Mouse (Mus musculus): Measurements from ENCODE around the gene Tbc1d22a. TPM values are rescaled to one million over a fixed set of nuclear protein-coding genes. Genes with fewer than 3 reads are reported as not detected.
A peak's percentile ranks its signal among the peaks of the same experiment; 100 is the strongest.

Tbc1d22a gene
- polyA plus RNA-seq, 1 experiment from 2014 or later: 13.8 TPM

- ATAC-seq (ENCODE audit: low FRiP score): no peak
- Histone ChIP-seq H3K27me3 (no peaks in the 10 kb centered on the region), H3K9me3 (replicated peaks) (peaks cover 3% of the 10 kb centered on the region; the same call in 1 of the 2 replicates), H3K4me3 (no peak overlapping the region), H3K27ac (no peak overlapping the region), H3K9ac (no peak overlapping the region), H3K36me3 (no peaks in the 10 kb centered on the region), H3K4me1 (peaks cover 31% of the 10 kb centered on the region), H3K4me2 (replicated peaks) (no peak overlapping the region)
- 62% methylated on average over 11 of the region's 11 CpGs for WGBS
These were observed 259.2 kb downstream of the Tbc1d22a start for GRCm38 (mm10) chr15:86473473-86473872.

DNA sequence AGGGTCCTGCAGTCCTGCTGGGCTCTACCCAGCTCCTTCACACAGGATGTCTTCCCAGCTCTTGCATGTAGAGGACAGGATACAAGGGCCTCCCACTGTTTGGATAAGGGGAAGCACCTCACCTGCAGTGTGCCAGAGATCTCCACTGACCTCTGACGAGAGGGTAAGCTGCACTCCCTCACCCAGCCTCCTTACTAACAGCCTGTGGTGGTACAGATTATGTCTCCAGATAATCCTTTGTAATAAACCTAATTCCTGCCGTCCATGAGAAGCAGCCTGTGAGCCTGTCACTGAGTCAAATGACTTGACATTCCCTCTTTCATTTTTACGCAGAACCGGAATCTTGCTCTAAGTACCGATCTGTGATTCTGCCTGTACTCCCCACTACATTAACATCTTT lies 260.7 kb downstream of the Tbc1d22a start:
- H3K27ac ChIP-seq: no peak overlapping the region
- 74% methylated on average over 5 of the region's 5 CpGs for WGBS
- H3K27me3 ChIP-seq: no peaks in the 10 kb centered on the region
- no peak overlapping the region for H3K4me3 ChIP-seq
- H3K4me1 ChIP-seq: peaks cover 45% of the 10 kb centered on the region
- H3K9me3 ChIP-seq (replicated peaks): no peaks in the 10 kb centered on the region
- H3K4me2 ChIP-seq (replicated peaks): no peak overlapping the region
- H3K9ac ChIP-seq: no peak overlapping the region
- H3K36me3 ChIP-seq: no peaks in the 10 kb centered on the region
- ATAC-seq (ENCODE audit: low FRiP score): no peak

DNA sequence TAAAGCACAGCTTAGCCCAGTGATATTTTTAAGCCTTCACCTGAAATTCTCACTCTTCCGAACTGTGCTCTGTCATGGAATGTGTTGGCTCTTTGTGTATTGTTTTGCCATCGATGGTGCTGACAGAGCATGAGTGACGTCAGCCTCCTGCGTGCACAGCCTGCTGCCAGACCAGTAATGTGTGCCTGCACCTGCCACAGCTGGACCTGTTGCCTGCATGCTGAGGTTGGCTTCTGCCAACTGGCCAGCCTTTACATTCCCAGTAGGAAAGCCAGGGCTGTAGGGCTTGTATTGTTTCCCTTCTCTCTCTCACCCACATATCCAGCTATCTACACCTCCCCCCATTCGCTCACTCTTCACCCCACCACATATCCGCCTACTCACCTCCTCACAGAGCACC lies 262.2 kb downstream of the Tbc1d22a start:
- H3K4me2 ChIP-seq (replicated peaks): no peak overlapping the region
- H3K27ac ChIP-seq: peak overlapping the region; percentile 13; the same call in 1 of the 2 replicates
- no peaks in the 10 kb centered on the region for H3K36me3 ChIP-seq
- H3K9me3 ChIP-seq (replicated peaks): no peaks in the 10 kb centered on the region
- no peak for ATAC-seq (ENCODE audit: low FRiP score)
- no peak overlapping the region for H3K9ac ChIP-seq
- no peaks in the 10 kb centered on the region for H3K27me3 ChIP-seq
- H3K4me3 ChIP-seq: no peak overlapping the region
- 51% methylated on average over 6 of the region's 6 CpGs for WGBS
- peaks cover 45% of the 10 kb centered on the region for H3K4me1 ChIP-seq

GRCm38 (mm10) chr15:86477032-86477431 lies 262.8 kb downstream of the Tbc1d22a start:
- peaks cover 45% of the 10 kb centered on the region for H3K4me1 ChIP-seq
- no peaks in the 10 kb centered on the region for H3K27me3 ChIP-seq
- H3K9me3 ChIP-seq (replicated peaks): no peaks in the 10 kb centered on the region
- WGBS: 47% methylated on average over 6 of the region's 6 CpGs
- H3K9ac ChIP-seq: no peak overlapping the region
- H3K4me3 ChIP-seq: no peak overlapping the region
- ATAC-seq (ENCODE audit: low FRiP score): no peak
- peak overlapping the region; percentile 25; the same call in 1 of the 2 replicates for H3K27ac ChIP-seq
- no peaks in the 10 kb centered on the region for H3K36me3 ChIP-seq
- H3K4me2 ChIP-seq (replicated peaks): no peak overlapping the region

- no peaks in the 10 kb centered on the region for H3K27me3 ChIP-seq
- H3K9me3 ChIP-seq (replicated peaks): no peaks in the 10 kb centered on the region
- H3K4me2 ChIP-seq (replicated peaks): no peak overlapping the region
- H3K27ac ChIP-seq: peak overlapping the region; percentile 25; the same call in 1 of the 2 replicates
- no peak for ATAC-seq (ENCODE audit: low FRiP score)
- H3K4me3 ChIP-seq: no peak overlapping the region
- H3K9ac ChIP-seq: no peak overlapping the region
- no peaks in the 10 kb centered on the region for H3K36me3 ChIP-seq
- H3K4me1 ChIP-seq: peaks cover 40% of the 10 kb centered on the region
These were observed 263.3 kb downstream of the Tbc1d22a start for GRCm38 (mm10) chr15:86477471-86477992.

GRCm38 (mm10) chr15:86478685-86479502 lies 264.6 kb downstream of the Tbc1d22a start:
- peak overlapping the region; percentile 62 for H3K27ac ChIP-seq
- no peak overlapping the region for H3K9ac ChIP-seq
- H3K4me2 ChIP-seq (replicated peaks): no peak overlapping the region
- H3K4me1 ChIP-seq: peaks cover 38% of the 10 kb centered on the region
- no peak overlapping the region for H3K4me3 ChIP-seq
- ATAC-seq (ENCODE audit: low FRiP score): peak; percentile 35; the same call in 1 of the 2 replicates
- no peaks in the 10 kb centered on the region for H3K36me3 ChIP-seq
- 58% methylated on average over 13 of the region's 13 CpGs for WGBS
- no peaks in the 10 kb centered on the region for H3K27me3 ChIP-seq
- no peaks in the 10 kb centered on the region for H3K9me3 ChIP-seq (replicated peaks)

- WGBS: 81% methylated on average over 5 of the region's 5 CpGs
- Histone ChIP-seq H3K9ac (no peak overlapping the region), H3K36me3 (no peaks in the 10 kb centered on the region), H3K27ac (no peak overlapping the region), H3K4me2 (replicated peaks) (no peak overlapping the region), H3K4me3 (no peak overlapping the region), H3K27me3 (no peaks in the 10 kb centered on the region), H3K9me3 (replicated peaks) (no peaks in the 10 kb centered on the region), H3K4me1 (peaks cover 33% of the 10 kb centered on the region)
- ATAC-seq (ENCODE audit: low FRiP score): no peak
These were observed 268.1 kb downstream of the Tbc1d22a start for GRCm38 (mm10) chr15:86482362-86482761.

GRCm38 (mm10) chr15:86485815-86486214 lies 271.6 kb downstream of the Tbc1d22a start:
- no peak for ATAC-seq (ENCODE audit: low FRiP score)
- no peaks in the 10 kb centered on the region for H3K9me3 ChIP-seq (replicated peaks)
- H3K27ac ChIP-seq: no peak overlapping the region
- H3K36me3 ChIP-seq: no peaks in the 10 kb centered on the region
- H3K9ac ChIP-seq: no peak overlapping the region
- peaks cover 19% of the 10 kb centered on the region for H3K4me1 ChIP-seq
- no peaks in the 10 kb centered on the region for H3K27me3 ChIP-seq
- 73% methylated on average over 6 of the region's 6 CpGs for WGBS
- H3K4me3 ChIP-seq: no peak overlapping the region
- no peak overlapping the region for H3K4me2 ChIP-seq (replicated peaks)

DNA sequence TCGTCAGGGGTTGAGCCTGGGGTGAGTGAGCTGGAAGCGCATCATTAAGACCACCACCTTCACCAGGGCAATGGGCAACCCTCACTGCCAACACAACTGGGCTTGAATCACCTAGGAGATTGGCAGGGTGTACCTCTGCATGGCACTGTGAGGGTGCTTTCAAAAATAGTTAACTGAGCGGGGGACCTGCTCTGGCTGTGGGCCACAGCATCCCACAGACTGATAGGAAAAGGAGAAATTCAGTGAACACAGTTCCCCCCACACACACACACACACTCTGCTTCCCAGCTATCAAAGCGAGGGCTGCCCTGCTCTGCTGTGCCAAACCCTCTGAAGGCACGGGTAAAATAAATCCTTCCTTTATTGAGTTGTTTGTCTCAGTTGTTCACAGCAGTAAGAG lies 273.1 kb downstream of the Tbc1d22a start:
- no peak overlapping the region for H3K9ac ChIP-seq
- H3K36me3 ChIP-seq: no peaks in the 10 kb centered on the region
- H3K4me1 ChIP-seq: peaks cover 19% of the 10 kb centered on the region
- no peak overlapping the region for H3K4me3 ChIP-seq
- H3K27me3 ChIP-seq: no peaks in the 10 kb centered on the region
- no peak for ATAC-seq (ENCODE audit: low FRiP score)
- WGBS: 72% methylated on average over 5 of the region's 5 CpGs
- H3K4me2 ChIP-seq (replicated peaks): no peak overlapping the region
- H3K9me3 ChIP-seq (replicated peaks): no peaks in the 10 kb centered on the region
- H3K27ac ChIP-seq: no peak overlapping the region

- no peaks in the 10 kb centered on the region for H3K36me3 ChIP-seq
- no peaks in the 10 kb centered on the region for H3K9me3 ChIP-seq (replicated peaks)
- WGBS: 79% methylated on average over 12 of the region's 12 CpGs
- no peak for ATAC-seq (ENCODE audit: low FRiP score)
- H3K27ac ChIP-seq: no peak overlapping the region
- peaks cover 16% of the 10 kb centered on the region for H3K4me1 ChIP-seq
- no peak overlapping the region for H3K4me3 ChIP-seq
- no peaks in the 10 kb centered on the region for H3K27me3 ChIP-seq
- H3K4me2 ChIP-seq (replicated peaks): no peak overlapping the region
- no peak overlapping the region for H3K9ac ChIP-seq
These were observed 277.3 kb downstream of the Tbc1d22a start for GRCm38 (mm10) chr15:86491434-86492099.

GRCm38 (mm10) chr15:86492636-86493035 lies 278.4 kb downstream of the Tbc1d22a start:
- H3K4me2 ChIP-seq (replicated peaks): no peak overlapping the region
- H3K4me1 ChIP-seq: peaks cover 9% of the 10 kb centered on the region
- H3K4me3 ChIP-seq: no peak overlapping the region
- no peaks in the 10 kb centered on the region for H3K27me3 ChIP-seq
- H3K36me3 ChIP-seq: no peaks in the 10 kb centered on the region
- H3K9me3 ChIP-seq (replicated peaks): no peaks in the 10 kb centered on the region
- 74% methylated on average over 5 of the region's 5 CpGs for WGBS
- H3K9ac ChIP-seq: no peak overlapping the region
- no peak overlapping the region for H3K27ac ChIP-seq
- ATAC-seq (ENCODE audit: low FRiP score): no peak

- Histone ChIP-seq H3K36me3 (no peaks in the 10 kb centered on the region), H3K27ac (no peak overlapping the region), H3K9ac (no peak overlapping the region), H3K4me3 (no peak overlapping the region), H3K4me2 (replicated peaks) (no peak overlapping the region), H3K4me1 (0 out of 2 replicates have a peak, but pooled peaks cover 2% of the 10 kb centered on the region), H3K27me3 (no peaks in the 10 kb centered on the region), H3K9me3 (replicated peaks) (no peaks in the 10 kb centered on the region)
- ATAC-seq (ENCODE audit: low FRiP score): no peak
- WGBS: 88% methylated on average over 4 of the region's 4 CpGs
These were observed 281.9 kb downstream of the Tbc1d22a start for GRCm38 (mm10) chr15:86496209-86496608.
